Mouse (Mus musculus): Measurements from ENCODE around the gene Cux2. TPM values are rescaled to one million over a fixed set of nuclear protein-coding genes. Genes with fewer than 3 reads are reported as not detected.
A peak's percentile ranks its signal among the peaks of the same experiment; 100 is the strongest.

Cux2 gene
- total RNA-seq, 1 experiment from 2014 or later, result 17.7 TPM

DNA sequence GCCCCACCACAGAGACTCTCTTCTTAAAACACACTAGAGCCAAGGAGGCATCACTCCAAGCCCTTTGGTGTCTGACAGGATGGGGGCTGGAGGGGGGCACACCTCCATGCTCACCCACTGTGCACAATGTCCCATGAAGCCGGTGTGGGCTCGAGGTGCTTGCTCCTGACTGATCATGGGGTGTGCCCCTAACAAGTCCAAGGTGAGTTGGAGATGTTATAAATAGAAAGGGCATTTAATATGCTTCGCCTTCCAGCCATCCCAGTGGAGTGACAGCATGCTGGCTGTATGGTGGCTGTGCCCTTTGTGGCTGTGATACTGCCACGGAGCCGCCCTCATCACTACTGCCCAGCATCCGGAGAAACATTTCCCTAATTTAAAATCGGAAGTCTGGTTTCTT is 87.5 kb downstream of the Cux2 start:
- no peak for DNase-seq

DNA sequence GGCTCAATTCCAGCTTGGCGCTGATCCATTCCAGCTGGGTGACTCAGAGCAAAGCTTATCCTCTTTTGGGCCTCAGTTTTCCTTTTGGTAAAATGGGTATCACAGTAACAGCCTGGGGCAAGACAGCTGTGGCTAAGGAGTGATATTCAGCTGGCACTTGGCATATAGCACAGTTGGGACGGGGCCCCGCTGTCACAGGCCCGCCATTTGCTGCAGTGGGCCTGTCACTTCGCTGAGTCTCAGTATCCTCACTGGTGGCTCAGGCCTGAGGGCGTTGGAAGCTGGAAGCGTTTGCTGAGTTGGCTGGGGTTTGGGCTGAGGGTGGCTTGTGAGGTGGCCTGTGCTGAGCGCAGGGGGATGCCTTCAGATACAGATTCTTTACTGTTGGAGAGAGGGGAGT is 88.6 kb downstream of the Cux2 start:
- DNase-seq, result no peak

DNA sequence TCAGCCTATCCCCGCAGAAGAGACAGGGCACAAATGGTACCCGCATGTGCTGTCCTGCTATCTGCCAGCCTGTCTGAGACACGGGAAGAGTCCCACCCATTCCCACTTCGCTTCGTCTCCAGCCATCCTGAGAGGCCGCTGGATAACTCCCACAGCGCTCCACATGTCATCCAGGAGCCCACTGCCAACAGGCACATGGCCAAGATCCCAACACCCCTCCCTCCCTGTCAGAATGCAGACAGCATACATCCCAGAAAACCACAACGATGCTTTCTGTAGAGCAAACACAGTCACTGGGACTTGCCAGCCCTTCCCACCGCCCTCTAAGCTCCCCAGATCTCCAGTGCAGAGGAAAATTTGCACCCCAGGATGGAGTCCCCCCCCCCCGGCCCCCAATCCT is 90.2 kb downstream of the Cux2 start:
- DNase-seq, result no peak

DNA sequence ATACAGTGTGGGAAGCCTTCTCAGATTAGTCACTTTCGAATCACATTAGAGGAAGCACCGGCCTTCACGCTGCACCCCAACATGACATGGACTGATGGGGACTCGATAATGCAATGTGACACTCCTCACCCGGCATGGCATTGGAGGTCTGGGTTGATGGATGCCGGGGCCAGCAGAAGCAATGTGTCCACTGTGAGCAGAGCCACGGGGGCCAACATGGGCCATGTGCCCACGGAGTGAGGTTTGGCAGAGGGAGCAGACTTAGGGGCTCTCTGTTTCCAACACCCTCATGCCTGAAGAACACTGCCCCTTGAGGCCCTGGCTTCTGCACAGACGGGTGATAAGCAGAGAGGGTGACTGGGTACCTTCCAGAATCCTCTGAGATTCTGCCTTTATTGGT is 91.4 kb downstream of the Cux2 start:
- no peak for DNase-seq

DNA sequence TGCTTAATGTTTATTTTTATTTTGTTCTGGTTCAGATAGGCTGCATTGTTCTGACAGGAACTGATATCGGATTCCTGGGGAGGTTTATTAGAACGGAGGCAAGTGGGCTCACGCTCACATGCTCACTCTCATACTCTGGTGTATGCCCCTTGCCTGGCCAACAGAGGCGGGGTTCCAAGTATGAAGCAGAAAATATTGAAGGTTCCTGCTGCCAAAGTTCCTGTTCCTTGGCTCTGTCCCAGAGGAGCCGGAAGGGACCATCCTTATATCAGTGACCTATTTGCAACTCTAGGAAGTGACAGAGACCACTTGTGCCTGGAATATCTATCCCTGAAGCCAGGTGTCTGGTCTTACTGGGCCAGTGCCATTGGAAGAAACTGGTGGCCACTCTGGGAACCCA is 94.1 kb downstream of the Cux2 start:
- DNase-seq, result no peak

DNA sequence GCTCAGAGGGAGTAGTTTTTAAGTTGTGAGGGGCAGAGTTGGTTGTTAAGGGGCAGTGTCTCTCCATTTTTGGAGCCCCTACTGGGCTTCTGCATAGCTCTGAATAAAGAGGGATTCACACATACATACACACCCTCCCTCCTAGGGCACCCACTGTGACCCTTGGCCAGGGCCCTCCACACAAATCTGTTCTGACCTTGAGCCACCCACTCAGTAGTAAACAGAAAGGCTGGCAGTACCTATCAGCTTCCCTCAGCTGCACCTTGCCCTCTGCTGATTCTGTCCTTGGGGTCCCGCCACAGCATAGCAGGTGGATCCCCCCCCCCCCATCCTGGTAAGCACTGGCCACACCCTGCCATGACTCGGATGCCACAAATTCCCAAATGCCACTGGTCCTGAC is 99.7 kb downstream of the Cux2 start:
- DNase-seq, result no peak

DNA sequence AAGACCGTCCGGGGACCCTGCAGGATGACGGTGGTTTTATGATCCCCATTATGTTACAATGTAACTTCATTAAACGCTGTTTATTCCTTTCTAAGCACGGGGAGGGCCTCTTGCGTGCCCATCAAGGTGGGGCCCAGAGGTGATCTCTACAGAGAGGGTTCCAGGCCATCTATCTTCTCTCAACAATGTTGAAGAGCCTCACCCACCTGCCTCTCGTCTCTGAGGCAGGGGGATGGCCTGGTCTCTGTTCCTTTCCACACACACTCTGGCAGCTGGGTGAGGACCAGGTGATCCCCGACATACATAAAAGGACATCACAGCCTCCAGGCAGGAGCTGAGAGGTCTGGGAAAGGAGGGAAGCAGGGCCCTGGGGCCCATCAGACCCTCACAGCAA is 100.9 kb downstream of the Cux2 start:
- DNase-seq, result no peak

DNA sequence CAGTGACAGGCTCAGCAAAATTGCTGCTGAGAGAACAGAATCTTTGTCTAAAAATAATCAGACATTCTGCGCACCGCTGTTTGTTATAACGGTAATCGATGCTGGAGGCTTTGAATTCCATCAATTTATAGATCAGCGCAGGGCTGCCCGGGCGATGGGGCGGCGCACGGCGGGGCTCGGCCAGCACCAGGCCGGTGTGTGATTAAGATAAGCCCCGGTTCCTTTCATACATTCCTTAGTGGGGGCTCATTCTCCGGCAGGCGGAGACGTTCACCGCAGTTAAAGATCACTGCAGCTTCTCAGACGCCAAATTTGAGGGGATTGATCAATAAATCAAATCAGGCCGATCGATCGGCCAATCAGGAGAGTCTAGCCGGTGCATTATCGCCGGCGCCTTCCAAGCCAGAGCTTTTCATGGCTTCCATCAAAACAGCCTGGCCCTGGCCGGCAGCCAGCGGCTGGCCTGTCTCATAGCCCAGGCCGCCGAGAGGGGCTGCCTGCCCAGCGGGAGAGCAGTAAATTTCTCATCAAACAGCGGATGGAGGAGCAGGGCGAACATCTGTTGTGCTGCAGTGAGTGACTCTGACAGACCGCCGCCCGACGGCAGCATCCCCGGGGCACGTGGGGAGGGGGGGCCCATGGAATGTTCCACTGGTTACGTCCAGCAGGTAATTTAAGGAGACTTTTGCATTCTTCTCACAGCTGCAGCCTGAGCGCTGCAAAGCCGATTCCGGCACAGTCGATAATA is 101.4 kb downstream of the Cux2 start:
- peak; percentile 69 for DNase-seq

DNA sequence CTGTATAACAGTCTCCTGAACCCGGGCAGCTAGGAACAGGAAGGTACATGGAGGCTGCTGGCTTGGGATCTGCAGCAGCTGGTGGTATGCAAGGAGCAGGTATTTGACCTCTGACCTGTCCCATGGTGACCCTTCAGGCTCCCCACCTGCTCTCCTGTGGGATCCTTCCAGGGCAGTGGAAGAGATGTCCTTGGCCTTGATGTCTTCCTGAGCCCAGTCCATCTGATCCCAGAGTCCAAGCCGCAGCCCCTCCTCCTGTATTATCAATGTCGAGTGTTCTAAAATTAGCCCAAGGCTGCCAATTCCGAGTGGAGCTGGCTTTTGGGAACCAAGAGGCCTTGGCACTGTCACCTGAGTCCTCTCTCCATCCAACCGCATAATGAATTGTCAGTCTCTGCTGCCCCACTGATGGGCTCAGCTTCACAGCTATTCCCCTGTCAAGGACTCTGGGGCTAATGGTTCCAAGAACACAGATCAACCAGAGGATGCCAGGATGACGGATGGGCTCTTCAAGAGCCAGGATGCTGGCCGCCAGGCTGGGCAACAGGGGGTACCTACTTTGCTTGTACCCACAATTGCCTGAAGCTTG is 103.2 kb downstream of the Cux2 start:
- peak; percentile 42 for DNase-seq

DNA sequence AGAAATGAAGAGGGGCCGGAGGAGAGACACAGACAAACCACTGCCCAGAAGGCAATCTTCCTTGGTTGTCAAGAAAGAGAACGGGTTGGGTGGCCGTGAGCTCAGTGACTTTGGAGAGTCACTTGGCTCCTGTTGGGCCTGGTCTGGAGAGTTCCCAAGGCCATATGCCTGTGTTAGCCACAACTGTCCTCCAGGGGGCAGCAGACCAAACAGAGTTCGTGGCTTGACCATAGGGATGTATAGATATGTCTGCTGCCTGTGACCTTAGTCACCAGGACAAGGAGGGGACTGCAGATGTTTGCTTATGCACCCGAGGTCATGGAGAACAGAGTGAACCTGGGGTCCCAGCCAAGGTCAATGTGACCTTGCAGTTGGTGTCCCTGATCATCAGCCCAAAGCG is 104.1 kb downstream of the Cux2 start:
- peak; percentile 83 for DNase-seq

DNA sequence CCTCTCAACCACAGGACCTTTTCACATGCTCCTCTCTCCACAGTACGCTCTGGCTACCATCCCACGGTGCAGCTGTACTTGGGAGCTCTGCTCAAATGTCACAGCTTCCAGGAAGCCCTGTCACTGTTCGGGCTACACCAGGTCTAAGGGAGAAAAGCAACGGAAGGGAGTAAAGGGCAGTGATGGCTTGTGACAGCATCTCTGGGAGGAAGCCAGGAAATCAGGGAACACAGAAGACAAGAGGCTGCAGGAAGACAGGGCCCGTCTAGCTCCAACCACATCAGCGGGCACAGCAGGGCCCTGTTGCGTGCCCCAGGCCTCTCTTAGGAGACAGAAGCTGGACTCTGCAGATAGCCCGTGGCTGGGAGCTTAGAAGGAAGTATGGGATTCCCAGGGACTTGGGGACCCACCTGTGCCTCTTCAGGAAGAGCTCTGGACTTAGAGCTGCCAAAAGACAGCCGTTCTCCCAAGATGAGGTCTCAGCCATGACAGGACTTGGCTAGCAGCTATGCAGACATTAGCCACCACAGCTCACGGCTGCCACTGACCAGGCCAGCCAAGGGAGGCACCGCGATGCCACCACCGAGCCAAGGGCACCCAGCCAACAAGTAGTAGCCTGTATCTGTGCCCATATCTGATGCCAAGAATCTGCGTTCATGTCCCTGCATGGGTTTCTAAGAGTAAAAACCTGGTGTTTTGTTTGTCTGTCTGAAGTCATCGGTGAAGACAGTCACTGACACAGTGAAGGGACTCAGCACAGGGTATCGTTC is 105.7 kb downstream of the Cux2 start:
- peak; percentile 61 for DNase-seq

GRCm38 (mm10) chr5:121943472-121943871 is 106.4 kb downstream of the Cux2 start:
- DNase-seq, result no peak

- DNase-seq, result no peak
Observed at GRCm38 (mm10) chr5:121938065-121938849, 111.6 kb downstream of the Cux2 start.

- no peak for DNase-seq
Observed at GRCm38 (mm10) chr5:121930261-121930660, 119.6 kb downstream of the Cux2 start.

DNA sequence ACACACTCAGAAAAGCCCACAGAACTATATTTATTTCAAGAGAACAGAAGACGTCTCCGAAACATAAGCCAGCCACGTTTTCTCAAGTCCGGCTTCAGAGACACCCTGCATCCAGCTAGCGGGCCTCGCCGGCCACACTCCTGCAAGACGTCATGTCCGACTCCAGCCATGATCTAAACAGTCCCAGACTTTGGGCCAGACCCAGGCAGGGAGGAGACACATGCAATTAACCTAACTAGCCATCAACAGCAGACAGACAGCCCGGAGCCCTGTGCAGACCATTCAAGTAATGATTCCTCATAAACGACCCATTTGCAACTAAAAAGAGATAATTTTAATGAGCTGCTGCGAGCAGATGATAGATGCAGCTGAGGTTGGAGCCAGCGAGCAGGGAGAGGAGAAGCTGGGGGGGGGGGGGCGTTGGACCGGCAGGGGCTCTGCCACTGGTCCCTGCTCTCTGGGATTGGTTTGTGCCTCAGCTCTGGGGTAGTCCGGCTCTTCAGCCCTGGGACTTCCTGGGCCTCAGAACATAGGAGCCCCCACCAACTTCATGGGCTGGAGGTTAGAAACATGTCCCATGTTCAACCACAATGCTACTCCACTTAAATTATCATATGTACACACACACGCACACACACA is 121.4 kb downstream of the Cux2 start:
- DNase-seq, result no peak

GRCm38 (mm10) chr5:121926543-121926814 is 123.4 kb downstream of the Cux2 start:
- DNase-seq, result no peak

GRCm38 (mm10) chr5:121925751-121926542 is 124.0 kb downstream of the Cux2 start:
- DNase-seq, result no peak

GRCm38 (mm10) chr5:121925291-121925690 is 124.6 kb downstream of the Cux2 start:
- DNase-seq, result no peak

- DNase-seq, result no peak
Observed at GRCm38 (mm10) chr5:121924423-121924822, 125.5 kb downstream of the Cux2 start.

GRCm38 (mm10) chr5:121922942-121923826 is 126.7 kb downstream of the Cux2 start:
- DNase-seq, result no peak

- DNase-seq, result no peak
Observed at GRCm38 (mm10) chr5:121919216-121919615, 130.7 kb downstream of the Cux2 start.

Data from adrenal gland, postnatal 14 days (tissue).